Mouse (Mus musculus) hindbrain, embryonic 15.5 days (tissue): ENCODE results near the gene Senp2. TPM values are rescaled to one million over a fixed set of nuclear protein-coding genes. Genes with fewer than 3 reads are reported as not detected.
"Not testable (repeated sequence)": the region's sequence is repeated elsewhere in the genome, so short reads cannot be mapped to it uniquely, and the experiment has no call there.

Source experiments
- ATAC-seq: fragments of 200-750 bp; cut with Nextera tagmentation; 2 replicates; pipeline ENCODE4 v1.8.0; 2017; ENCODE audit warnings: low read depth, moderate number of reproducible peaks, moderate TSS enrichment; ENCODE audit not compliant: low FRiP score
- H3K27ac ChIP-seq: fragments of 300-500 bp; sonication (generic); replicated peaks from 2 replicates; pipeline ENCODE4 v1.5.1; 2015; ENCODE audit warnings: mild to moderate bottlenecking, inconsistent platforms
- H3K27me3 ChIP-seq: fragments of 300-500 bp; sonication (generic); 2 replicates; pipeline ENCODE4 v1.6.1; 2015; ENCODE audit warnings: control low read depth, inconsistent platforms
- H3K36me3 ChIP-seq: fragments of 300-500 bp; sonication (generic); 2 replicates; pipeline ENCODE4 v1.6.1; 2015; ENCODE audit warnings: control low read depth, inconsistent platforms
- H3K4me1 ChIP-seq: fragments of 300-500 bp; sonication (generic); replicated peaks from 2 replicates; pipeline ENCODE4 v1.6.1; 2015; ENCODE audit warnings: control low read depth, inconsistent platforms
- H3K4me2 ChIP-seq: fragments of 300-500 bp; sonication (generic); 2 replicates; pipeline ENCODE4 v1.6.1; 2015; ENCODE audit warnings: moderate library complexity, mild to moderate bottlenecking, inconsistent platforms
- H3K4me3 ChIP-seq: fragments of 300-500 bp; sonication (generic); 2 replicates; pipeline ENCODE4 v1.5.1; 2015; ENCODE audit warnings: mild to moderate bottlenecking, inconsistent platforms
- H3K9ac ChIP-seq: fragments of 300-500 bp; sonication (generic); 2 replicates; pipeline ENCODE4 v1.6.1; 2015; ENCODE audit warnings: inconsistent platforms
- H3K9me3 ChIP-seq: fragments of 300-500 bp; sonication (generic); 2 replicates; pipeline ENCODE4 v1.6.1; 2016; ENCODE audit warnings: control low read depth, inconsistent platforms
- WGBS: fragments of 180-500 bp; shearing (Covaris S2); methylation state at CpG from one replicate; pipeline ENCODE4 v1.1.7; 2015; 5-methylcytosine and 5-hydroxymethylcytosine counted together
- polyA plus RNA-seq: library from polyadenylated mRNA; unstranded; fragments of >200 nt; fragmentation: Nextera tagmentation; extraction: Ambion mirVana; gene quantifications from 2 replicates; pipeline ENCODE4 v1.2.1, GENCODE M21; 2015

Senp2 gene
- 47.2 and 48.2 TPM in 2 replicates for polyA plus RNA-seq

GRCm38 (mm10) chr16:22009099-22009584, at the start of gene Senp2:
Gene Senp2 (plus strand): TSS chr16:22009484.
- Histone ChIP-seq H3K27me3 (no peaks in the 10 kb centered on the region), H3K4me1 (peaks cover 18% of the 10 kb centered on the region), H3K9me3 (no peaks in the 10 kb centered on the region), H3K27ac (peak within 1 kb of the TSS; percentile 88), H3K36me3 (no peaks in the 10 kb centered on the region), H3K4me3 (peak within 1 kb of the TSS; percentile 100), H3K4me2 (peak within 1 kb of the TSS; percentile 69), H3K9ac (peak within 1 kb of the TSS; percentile 96)
- peak; percentile 99 for ATAC-seq
- WGBS: under 1% methylated on average over 45 of the region's 45 CpGs

- Histone ChIP-seq H3K27ac (no peak overlapping the region), H3K9me3 (no peaks in the 10 kb centered on the region), H3K4me1 (no peaks in the 10 kb centered on the region), H3K36me3 (no peaks in the 10 kb centered on the region), H3K27me3 (no peaks in the 10 kb centered on the region), H3K4me2 (no peak overlapping the region), H3K4me3 (no peak overlapping the region), H3K9ac (no peak overlapping the region)
- no peak for ATAC-seq
- 87% methylated on average over 3 of the region's 3 CpGs for WGBS
Measured at GRCm38 (mm10) chr16:21965576-21965975, 43.7 kb upstream of the Senp2 start.

GRCm38 (mm10) chr16:21969874-21970273, 39.4 kb upstream of the Senp2 start:
- no peaks in the 10 kb centered on the region for H3K9me3 ChIP-seq
- H3K27me3 ChIP-seq: no peaks in the 10 kb centered on the region
- no peak overlapping the region for H3K9ac ChIP-seq
- H3K36me3 ChIP-seq: no peaks in the 10 kb centered on the region
- no peak overlapping the region for H3K4me3 ChIP-seq
- no peak overlapping the region for H3K4me2 ChIP-seq
- no peak for ATAC-seq
- 73% methylated on average over 5 of the region's 5 CpGs for WGBS
- H3K27ac ChIP-seq: no peak overlapping the region
- no peaks in the 10 kb centered on the region for H3K4me1 ChIP-seq

- no peak for ATAC-seq
- WGBS: 84% methylated on average over 6 of the region's 6 CpGs
- no peaks in the 10 kb centered on the region for H3K36me3 ChIP-seq
- H3K27ac ChIP-seq: no peak overlapping the region
- no peaks in the 10 kb centered on the region for H3K27me3 ChIP-seq
- no peaks in the 10 kb centered on the region for H3K4me1 ChIP-seq
- no peaks in the 10 kb centered on the region for H3K9me3 ChIP-seq
- H3K4me2 ChIP-seq: no peak overlapping the region
- H3K9ac ChIP-seq: no peak overlapping the region
- H3K4me3 ChIP-seq: no peak overlapping the region
Measured at GRCm38 (mm10) chr16:21970536-21970935, 38.7 kb upstream of the Senp2 start.

GRCm38 (mm10) chr16:21971446-21971845, 37.8 kb upstream of the Senp2 start:
- H3K27me3 ChIP-seq: no peaks in the 10 kb centered on the region
- no peak overlapping the region for H3K4me3 ChIP-seq
- peaks cover 6% of the 10 kb centered on the region for H3K4me1 ChIP-seq
- no peak overlapping the region for H3K27ac ChIP-seq
- no peak overlapping the region for H3K4me2 ChIP-seq
- H3K9me3 ChIP-seq: no peaks in the 10 kb centered on the region
- 65% methylated on average over 4 of the region's 4 CpGs for WGBS
- H3K9ac ChIP-seq: no peak overlapping the region
- no peaks in the 10 kb centered on the region for H3K36me3 ChIP-seq
- ATAC-seq: no peak

- Histone ChIP-seq H3K4me2 (peak overlapping the region; percentile 47), H3K36me3 (no peaks in the 10 kb centered on the region), H3K9ac (no peak overlapping the region), H3K4me1 (peaks cover 6% of the 10 kb centered on the region), H3K27ac (no peak overlapping the region), H3K9me3 (no peaks in the 10 kb centered on the region), H3K4me3 (0 out of 2 replicates have a peak overlapping the region, but pooled peaks have one; percentile 14), H3K27me3 (no peaks in the 10 kb centered on the region)
- ATAC-seq: no peak
- 3% methylated on average over 16 of the region's 16 CpGs for WGBS
Measured at GRCm38 (mm10) chr16:21976203-21976602, 33.1 kb upstream of the Senp2 start.

- Histone ChIP-seq H3K9ac (no peak overlapping the region), H3K27me3 (no peaks in the 10 kb centered on the region), H3K36me3 (no peaks in the 10 kb centered on the region), H3K4me2 (no peak overlapping the region), H3K4me1 (peaks cover 6% of the 10 kb centered on the region), H3K4me3 (no peak overlapping the region), H3K27ac (no peak overlapping the region), H3K9me3 (no peaks in the 10 kb centered on the region)
- ATAC-seq: no peak
- 86% methylated on average over 5 of the region's 5 CpGs for WGBS
Measured at GRCm38 (mm10) chr16:21977347-21977746, 31.9 kb upstream of the Senp2 start.

GRCm38 (mm10) chr16:21983146-21983545, 26.1 kb upstream of the Senp2 start:
- Histone ChIP-seq H3K4me1 (no peaks in the 10 kb centered on the region), H3K27me3 (no peaks in the 10 kb centered on the region), H3K27ac (no peak overlapping the region), H3K36me3 (no peaks in the 10 kb centered on the region), H3K9me3 (no peaks in the 10 kb centered on the region), H3K4me2 (no peak overlapping the region), H3K4me3 (no peak overlapping the region), H3K9ac (no peak overlapping the region)
- ATAC-seq: no peak
- 92% methylated on average over 9 of the region's 9 CpGs for WGBS

GRCm38 (mm10) chr16:21983581-21983980, 25.7 kb upstream of the Senp2 start:
- Histone ChIP-seq H3K9me3 (no peaks in the 10 kb centered on the region), H3K27ac (no peak overlapping the region), H3K36me3 (no peaks in the 10 kb centered on the region), H3K4me1 (no peaks in the 10 kb centered on the region), H3K4me3 (no peak overlapping the region), H3K9ac (no peak overlapping the region), H3K4me2 (no peak overlapping the region), H3K27me3 (no peaks in the 10 kb centered on the region)
- 96% methylated on average over 4 of the region's 4 CpGs for WGBS
- no peak for ATAC-seq

GRCm38 (mm10) chr16:21984091-21984490, 25.2 kb upstream of the Senp2 start:
- Histone ChIP-seq H3K27ac (no peak overlapping the region), H3K9me3 (no peaks in the 10 kb centered on the region), H3K9ac (no peak overlapping the region), H3K4me1 (no peaks in the 10 kb centered on the region), H3K36me3 (no peaks in the 10 kb centered on the region), H3K27me3 (no peaks in the 10 kb centered on the region), H3K4me3 (no peak overlapping the region), H3K4me2 (no peak overlapping the region)
- no peak for ATAC-seq
- 89% methylated on average over 12 of the region's 12 CpGs for WGBS

- H3K9me3 ChIP-seq: no peaks in the 10 kb centered on the region
- no peaks in the 10 kb centered on the region for H3K4me1 ChIP-seq
- H3K4me3 ChIP-seq: no peak overlapping the region
- H3K9ac ChIP-seq: no peak overlapping the region
- H3K4me2 ChIP-seq: no peak overlapping the region
- H3K27me3 ChIP-seq: no peaks in the 10 kb centered on the region
- H3K27ac ChIP-seq: no peak overlapping the region
- ATAC-seq: no peak
- WGBS: 40% methylated on average over 3 of the region's 3 CpGs
- H3K36me3 ChIP-seq: no peaks in the 10 kb centered on the region
Measured at GRCm38 (mm10) chr16:21986191-21986590, 23.1 kb upstream of the Senp2 start.

GRCm38 (mm10) chr16:21987956-21988355, 21.3 kb upstream of the Senp2 start:
- no peaks in the 10 kb centered on the region for H3K27me3 ChIP-seq
- H3K9ac ChIP-seq: no peak overlapping the region
- no peak overlapping the region for H3K4me3 ChIP-seq
- ATAC-seq: no peak
- H3K4me2 ChIP-seq: no peak overlapping the region
- no peaks in the 10 kb centered on the region for H3K9me3 ChIP-seq
- WGBS: 82% methylated on average over 5 of the region's 5 CpGs
- no peaks in the 10 kb centered on the region for H3K4me1 ChIP-seq
- no peak overlapping the region for H3K27ac ChIP-seq
- no peaks in the 10 kb centered on the region for H3K36me3 ChIP-seq

GRCm38 (mm10) chr16:21990893-21991292, 18.4 kb upstream of the Senp2 start:
- not testable (repeated sequence) for H3K9ac ChIP-seq, H3K9me3 ChIP-seq, H3K4me2 ChIP-seq, H3K27ac ChIP-seq, ATAC-seq, H3K36me3 ChIP-seq, H3K4me1 ChIP-seq, H3K27me3 ChIP-seq, H3K4me3 ChIP-seq
